Mouse (Mus musculus): ENCODE results near the gene Slc35a1.

Gene Slc35a1

DNA sequence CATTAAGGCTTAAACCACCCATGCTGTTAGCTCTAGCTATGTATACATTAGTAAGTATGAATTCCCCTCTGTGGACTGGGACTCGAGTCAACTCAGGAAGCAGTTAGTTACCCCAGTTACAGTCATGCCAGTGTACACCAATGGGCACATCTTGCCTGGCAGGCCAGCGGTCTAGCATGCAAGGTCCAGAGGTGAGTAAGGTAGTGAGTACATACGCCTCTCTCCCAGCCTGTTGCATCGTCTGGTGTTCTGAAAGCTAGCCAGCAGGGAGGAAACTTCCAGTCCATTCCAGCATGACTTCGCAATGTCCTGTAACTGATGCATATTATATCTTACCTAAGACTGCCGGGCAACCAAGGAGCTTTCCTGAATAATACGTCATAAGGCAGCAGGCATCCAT is 34.1 kb downstream of the Slc35a1 start:
- DNase-seq (ENCODE audit: extremely low spot score): no peak

DNA sequence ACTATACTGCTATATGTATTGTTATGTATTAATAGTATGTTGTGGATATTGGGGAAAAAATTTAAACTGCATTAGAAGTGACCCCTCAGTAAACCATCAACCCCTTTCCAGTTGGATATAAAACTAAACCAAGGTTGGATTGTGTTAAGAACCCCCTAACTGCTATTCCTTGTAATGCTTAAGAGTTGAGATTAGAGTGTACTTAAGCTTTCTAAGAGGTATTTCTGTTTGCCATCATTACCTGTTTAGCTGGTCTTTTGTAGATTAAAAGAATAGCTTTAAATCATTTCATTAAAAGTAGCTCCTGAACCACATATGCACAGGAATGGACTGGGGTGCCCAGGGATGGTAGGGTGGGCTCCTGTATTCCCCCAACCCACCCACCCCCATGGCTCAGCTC is 42.5 kb downstream of the Slc35a1 start:
- no peak for DNase-seq (ENCODE audit: extremely low spot score)

DNA sequence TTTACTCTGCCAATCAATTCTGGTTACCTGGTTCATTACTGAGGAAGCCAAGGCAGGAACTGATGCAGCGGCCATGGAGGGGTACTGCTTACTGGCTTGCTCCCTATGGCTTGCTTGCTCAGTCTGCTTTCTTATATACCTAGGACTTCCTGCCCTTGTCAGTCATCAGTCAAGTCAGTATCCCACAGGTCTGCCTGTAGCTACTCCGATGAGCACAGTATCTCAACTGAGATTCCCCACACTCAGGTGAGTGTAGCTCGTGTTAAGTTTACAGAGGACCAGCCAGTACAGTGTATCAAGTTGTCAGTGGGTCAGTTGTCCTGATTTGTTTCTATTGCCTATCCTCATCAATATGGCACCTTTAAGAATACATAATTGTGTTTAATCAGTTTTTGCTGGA is 46.5 kb downstream of the Slc35a1 start:
- DNase-seq (ENCODE audit: extremely low spot score): no peak

GRCm38 (mm10) chr4:34639745-34640364 is 47.4 kb downstream of the Slc35a1 start:
- DNase-seq (ENCODE audit: extremely low spot score): no peak

DNA sequence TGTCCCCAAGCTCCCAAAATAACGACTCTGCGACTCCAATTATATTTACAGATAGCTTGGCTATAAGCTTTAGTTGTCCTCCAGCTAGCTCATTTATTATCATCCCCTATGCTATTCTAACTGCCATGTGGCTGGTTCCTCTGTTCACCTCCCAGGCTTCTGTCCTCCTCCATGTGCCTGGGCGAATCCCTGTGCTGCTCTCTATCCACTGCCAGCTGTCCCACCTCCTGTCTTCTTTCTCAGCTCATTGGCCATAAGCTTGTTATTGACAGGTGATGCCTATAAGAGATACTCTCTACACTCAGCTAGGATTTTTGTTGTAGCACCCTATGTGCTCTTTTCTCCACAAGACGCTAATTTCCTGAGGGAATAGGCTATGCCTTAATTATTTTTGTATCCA is 49.4 kb downstream of the Slc35a1 start:
- no peak for DNase-seq (ENCODE audit: extremely low spot score)

- DNase-seq (ENCODE audit: extremely low spot score): no peak
These were observed 49.9 kb downstream of the Slc35a1 start for GRCm38 (mm10) chr4:34637386-34637785.

DNA sequence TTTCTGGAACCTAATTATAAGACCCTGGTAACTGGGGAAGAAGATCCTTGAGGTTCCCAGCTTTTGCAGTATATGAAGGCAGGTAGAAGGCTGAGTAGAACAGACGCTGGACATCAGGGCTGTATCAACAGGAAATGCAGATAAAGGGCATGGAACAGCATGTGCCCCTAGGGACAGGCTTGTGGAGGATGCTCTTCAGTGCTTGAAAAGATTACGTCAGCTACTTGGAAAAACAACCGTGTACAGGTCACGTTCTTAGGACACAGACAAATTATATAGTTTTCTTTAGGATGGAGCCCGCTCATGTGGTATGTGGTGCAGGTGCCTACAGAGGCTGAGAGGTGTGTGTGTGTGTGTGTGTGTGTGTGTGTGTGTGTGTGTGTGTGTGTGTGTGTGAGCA is 51.2 kb downstream of the Slc35a1 start:
- DNase-seq (ENCODE audit: extremely low spot score): no peak

DNA sequence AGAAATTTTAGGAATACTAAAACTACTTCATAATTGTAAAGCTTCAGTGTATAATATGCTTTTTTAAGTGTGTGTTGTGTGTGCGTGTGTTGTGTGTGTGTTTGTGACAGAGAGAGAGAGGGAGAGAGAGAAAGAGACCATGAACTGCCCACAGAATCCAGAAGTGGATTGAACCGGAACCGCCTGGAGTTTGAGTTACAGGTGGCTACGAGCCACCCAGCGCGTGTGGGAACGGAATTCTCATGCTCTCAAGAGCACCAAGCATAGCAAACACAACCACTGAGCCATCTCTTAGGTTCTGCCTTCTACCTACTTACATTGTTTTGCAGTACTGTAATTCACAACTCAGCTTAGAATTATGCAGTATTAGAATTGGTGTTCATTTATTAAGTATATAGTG is 53.1 kb downstream of the Slc35a1 start:
- DNase-seq (ENCODE audit: extremely low spot score): no peak

DNA sequence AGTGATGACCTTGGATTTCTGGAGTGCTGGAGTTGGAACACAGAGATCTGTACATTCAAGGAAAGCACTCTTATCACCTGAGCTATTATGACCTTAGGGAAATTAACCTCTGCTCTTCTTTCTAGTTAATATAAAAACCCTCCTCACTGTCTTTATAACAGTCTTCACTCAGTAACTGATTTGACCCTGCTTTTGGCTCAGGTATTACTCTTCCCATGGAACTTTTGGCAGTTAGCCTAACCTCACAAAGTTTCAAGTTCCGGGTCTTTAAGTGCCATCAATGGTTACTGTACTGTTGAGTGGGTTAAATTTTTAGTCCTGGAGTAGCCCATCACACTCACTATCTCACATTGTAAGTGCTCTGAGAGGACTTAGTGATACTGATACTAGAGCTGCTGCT is 57.3 kb downstream of the Slc35a1 start:
- no peak for DNase-seq (ENCODE audit: extremely low spot score)

DNA sequence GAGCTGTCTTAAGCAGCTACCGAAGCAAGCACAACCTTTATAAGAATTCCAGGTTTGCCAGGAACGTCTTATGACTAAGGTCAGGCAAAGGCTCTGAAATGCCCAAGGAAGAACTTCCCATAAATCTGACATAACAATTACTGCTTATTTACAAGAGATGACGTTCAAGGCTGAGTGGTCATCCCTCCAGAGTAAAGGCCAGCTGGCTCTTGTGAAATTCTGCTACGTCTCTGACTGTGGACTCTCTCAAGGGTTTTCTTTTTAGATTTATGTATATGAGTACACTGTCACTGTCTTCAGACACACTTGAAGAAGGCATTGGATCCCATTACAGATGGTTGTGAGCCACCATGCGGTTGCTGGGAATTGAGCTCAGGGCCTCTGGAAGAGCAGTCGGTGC is 60.8 kb downstream of the Slc35a1 start:
- DNase-seq (ENCODE audit: extremely low spot score): no peak

GRCm38 (mm10) chr4:34625556-34625955 is 61.7 kb downstream of the Slc35a1 start:
- no peak for DNase-seq (ENCODE audit: extremely low spot score)

DNA sequence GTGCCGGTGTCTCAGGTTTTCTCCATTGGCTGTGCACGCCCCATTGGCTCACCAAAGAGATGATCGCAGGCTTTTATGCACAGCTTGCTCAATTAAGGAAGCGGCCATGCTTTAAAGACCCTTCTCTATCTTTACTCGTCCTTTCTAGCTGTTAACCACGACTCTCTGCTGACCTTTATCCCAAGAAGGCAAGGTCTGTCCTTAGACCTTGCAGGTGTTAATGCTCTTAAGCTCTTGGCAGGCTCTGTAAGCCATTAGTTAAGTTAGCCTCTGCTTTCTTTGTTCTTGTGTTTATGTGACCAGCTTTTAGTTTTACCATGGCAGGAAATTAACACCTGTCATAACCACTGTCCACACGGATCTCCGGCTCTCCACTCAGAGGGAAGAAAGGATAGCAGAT is 71.1 kb downstream of the Slc35a1 start:
- DNase-seq (ENCODE audit: extremely low spot score): no peak

DNA sequence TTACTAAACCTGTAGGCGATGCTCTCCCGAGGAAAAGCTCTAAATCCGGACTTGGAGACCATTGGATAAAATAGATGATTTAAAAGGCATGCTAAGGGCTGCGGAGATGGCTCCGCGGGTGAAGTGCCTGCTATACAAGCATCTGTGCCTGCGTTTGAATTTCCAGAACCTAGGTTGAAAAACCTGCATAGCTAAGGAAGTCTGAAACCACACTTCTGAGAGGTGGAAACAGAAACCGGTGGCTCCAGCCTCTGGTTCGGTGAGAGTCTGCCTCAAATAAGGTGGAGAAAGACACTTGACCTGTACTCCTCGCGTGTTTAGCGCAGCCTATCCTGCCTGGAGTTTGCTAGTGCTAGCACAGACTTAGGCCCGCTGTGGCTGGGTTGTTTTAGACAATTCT is 71.9 kb downstream of the Slc35a1 start:
- DNase-seq (ENCODE audit: extremely low spot score): no peak

- DNase-seq (ENCODE audit: extremely low spot score): peak; percentile 89
These were observed 72.6 kb downstream of the Slc35a1 start, which contains the start of the genes Orc3 and Rars2 for GRCm38 (mm10) chr4:34614630-34615094. Gene Orc3 (minus strand): TSS chr4:34614944. Gene Rars2 (plus strand): TSS chr4:34614957.

GRCm38 (mm10) chr4:34613571-34614145 is 73.6 kb downstream of the Slc35a1 start:
- peak; percentile 3 for DNase-seq (ENCODE audit: extremely low spot score)

Data from embryo, embryonic 9.5 days (tissue).